Mouse (Mus musculus) T-cell, adult 2 months (primary cell): Measurements from ENCODE around the gene Spcs1.

ENCODE experiments used
- DNase-seq: peaks from one replicate; pipeline ENCODE4 v3.0.0; 2022; ENCODE audit warnings: low spot score

Spcs1 gene

GRCm38 (mm10) chr14:30949986-30950385 lies 51.5 kb downstream of the Spcs1 start:
- DNase-seq = no peak
